Mouse (Mus musculus) left cerebral cortex, adult 9 months (tissue): ENCODE results near the gene Olfr1254.

Source experiments
- DNase-seq, 2 experiments: peaks; one replicate each; pipeline ENCODE4 v3.0.0; 2022; ENCODE audit warnings: low spot score in 2 of 2

Gene Olfr1254

DNA sequence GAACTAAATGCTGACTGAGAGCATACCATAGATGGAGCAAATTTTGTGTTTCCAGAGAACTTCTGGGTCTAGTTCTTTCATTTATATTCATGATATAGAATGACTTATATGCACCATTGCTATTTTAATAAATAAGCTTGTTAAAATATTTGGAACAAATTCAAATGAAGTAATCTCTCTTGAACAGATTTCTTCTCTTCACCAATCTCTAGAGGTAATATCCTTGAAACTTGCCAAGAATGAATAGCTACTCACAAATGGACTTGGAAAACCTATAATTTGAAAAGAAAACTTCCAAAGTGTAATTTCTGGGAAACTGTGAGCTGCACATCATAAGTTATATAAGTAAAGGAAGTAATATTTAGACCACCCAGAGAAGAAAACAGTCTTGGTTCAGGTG is at the start of gene Olfr1254:
Gene Olfr1254, minus strand, starts transcription at position 101 of the 400 bp plus-strand sequence.
- DNase-seq: no peak

GRCm38 (mm10) chr2:89841455-89841854 is 48.0 kb upstream of the Olfr1254 start, which contains the start of gene Olfr1256:
Gene Olfr1256, minus strand, starts transcription at chr2:89841555.
- DNase-seq: no peak

DNA sequence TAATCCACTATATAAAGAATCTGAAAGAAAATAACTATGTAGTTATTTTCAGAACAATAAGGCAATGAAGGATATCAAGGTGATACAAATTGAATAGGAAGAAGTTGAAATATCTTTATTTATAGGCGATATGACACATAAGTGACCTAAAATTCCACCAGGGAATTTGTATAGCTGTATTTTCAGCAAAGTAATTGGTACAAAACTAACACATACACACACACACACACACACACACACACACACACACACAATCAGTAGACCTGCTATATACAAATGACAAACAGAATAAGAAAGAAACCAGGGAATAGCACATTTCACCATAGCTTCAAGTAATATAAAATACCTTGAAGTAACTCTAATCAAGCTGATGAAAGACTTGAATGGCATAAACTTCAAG is 26.8 kb upstream of the Olfr1254 start:
- no peak for DNase-seq

DNA sequence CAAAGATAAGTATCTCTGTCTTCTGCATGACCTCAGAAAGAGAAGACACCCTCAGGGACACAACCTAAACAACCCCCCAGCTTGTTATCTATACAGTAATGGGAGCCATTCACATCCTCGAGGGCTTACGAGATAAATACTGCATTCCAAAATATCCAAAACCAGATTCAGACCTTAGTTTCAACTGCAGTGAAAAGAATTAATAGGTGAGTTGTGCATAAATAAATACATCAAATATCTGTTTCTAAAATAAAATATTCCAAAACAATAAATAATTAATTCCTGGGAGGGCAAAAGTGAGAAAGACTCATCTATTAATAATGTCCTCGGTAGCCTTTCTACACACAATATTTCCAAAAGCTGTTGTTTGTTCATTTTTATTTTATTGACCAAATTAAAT is 18.3 kb upstream of the Olfr1254 start, which contains the start of gene Olfr1255:
Gene Olfr1255, plus strand, starts transcription at position 301 of the 400 bp plus-strand sequence.
- no peak for DNase-seq

DNA sequence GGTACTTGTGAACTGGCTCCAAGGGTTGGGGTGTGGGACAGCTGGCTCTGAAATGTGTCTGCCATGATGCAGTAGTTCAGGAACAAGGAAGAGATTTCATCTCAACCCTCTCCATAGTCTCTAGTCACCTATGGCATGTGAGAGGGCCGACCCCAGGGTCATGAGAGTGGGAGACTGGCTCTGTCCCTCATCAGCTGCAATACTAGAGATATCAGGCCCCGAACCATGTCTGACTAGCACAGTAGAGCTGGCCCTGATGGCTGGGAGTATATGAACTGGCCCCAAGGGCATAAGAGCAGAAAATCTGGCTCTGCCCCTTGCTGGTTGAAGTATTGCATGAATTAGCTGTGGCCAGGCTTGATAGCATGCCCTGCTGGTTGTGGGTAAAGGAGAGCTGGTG is 17.3 kb upstream of the Olfr1254 start:
- no peak for DNase-seq

DNA sequence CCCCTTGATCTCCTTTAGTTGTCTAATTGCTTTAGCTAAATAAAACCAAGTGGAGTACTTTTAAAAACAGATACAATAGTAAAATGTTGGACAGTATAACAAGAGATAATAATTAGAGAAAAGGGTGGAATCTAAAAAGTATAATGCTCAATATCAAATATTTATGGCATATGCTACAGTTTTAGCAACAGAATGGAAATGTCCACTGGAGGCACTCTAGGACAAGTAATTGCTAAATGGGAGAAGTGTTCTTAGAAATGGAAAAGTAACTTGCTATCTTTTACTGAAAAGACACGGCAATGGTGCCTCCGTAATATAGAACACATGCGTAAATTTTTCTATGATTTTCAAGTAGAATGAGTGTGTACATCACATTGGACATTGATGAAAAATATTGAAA is 6.2 kb upstream of the Olfr1254 start:
- DNase-seq: no peak

DNA sequence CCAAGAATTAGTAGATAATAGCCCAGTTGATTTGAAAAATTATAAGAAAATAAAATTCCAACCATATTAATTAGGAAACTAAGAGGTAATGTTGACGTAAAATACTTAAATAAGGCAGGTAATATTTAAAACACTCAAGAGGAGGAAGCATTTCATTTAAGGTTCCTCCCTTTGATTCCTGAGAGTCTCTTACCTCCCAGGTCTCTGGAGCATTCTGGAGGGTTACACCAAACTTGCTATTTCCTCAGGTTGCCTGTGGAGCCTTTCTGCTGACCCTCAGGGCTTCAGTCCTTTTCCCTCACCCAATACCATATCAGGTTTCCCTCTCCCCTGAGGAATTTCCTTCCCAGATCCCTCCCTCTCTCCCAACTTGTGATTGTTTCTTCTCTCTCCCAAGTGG is 36.4 kb downstream of the Olfr1254 start, which contains the start of gene Olfr1253:
Gene Olfr1253, minus strand, starts transcription at position 101 of the 400 bp plus-strand sequence.
- no peak for DNase-seq
